Mouse (Mus musculus): ENCODE measurements around the gene Sirt3. TPM values are rescaled to one million over a fixed set of nuclear protein-coding genes. Genes with fewer than 3 reads are reported as not detected.

Gene Sirt3
- polyA plus RNA-seq, 1 experiment from 2014 or later: 24.7 TPM

- Histone ChIP-seq H3K4me2 (no peak overlapping the region), H3K27ac (no peak overlapping the region), H3K9ac (no peak overlapping the region), H3K9me3 (no peaks in the 10 kb centered on the region), H3K36me3 (replicated peaks) (no peaks in the 10 kb centered on the region), H3K4me1 (0 out of 2 replicates have a peak, but pooled peaks cover 2% of the 10 kb centered on the region), H3K4me3 (replicated peaks) (no peak overlapping the region), H3K27me3 (peaks cover 51% of the 10 kb centered on the region)
- 74% methylated on average over 7 of the region's 7 CpGs for WGBS
- no peak for ATAC-seq (ENCODE audit: low FRiP score)
Observed at GRCm38 (mm10) chr7:140843806-140844205, 38.3 kb downstream of the Sirt3 start.

- Histone ChIP-seq H3K27ac (no peak overlapping the region), H3K27me3 (peaks cover 43% of the 10 kb centered on the region), H3K9ac (no peak overlapping the region), H3K36me3 (replicated peaks) (no peaks in the 10 kb centered on the region), H3K4me2 (no peak overlapping the region), H3K4me1 (0 out of 2 replicates have a peak, but pooled peaks cover 2% of the 10 kb centered on the region), H3K4me3 (replicated peaks) (no peak overlapping the region), H3K9me3 (no peaks in the 10 kb centered on the region)
- no peak for ATAC-seq (ENCODE audit: low FRiP score)
- WGBS: 45% methylated on average over 17 of the region's 19 CpGs
Observed at GRCm38 (mm10) chr7:140840750-140841735, 41.1 kb downstream of the Sirt3 start.

DNA sequence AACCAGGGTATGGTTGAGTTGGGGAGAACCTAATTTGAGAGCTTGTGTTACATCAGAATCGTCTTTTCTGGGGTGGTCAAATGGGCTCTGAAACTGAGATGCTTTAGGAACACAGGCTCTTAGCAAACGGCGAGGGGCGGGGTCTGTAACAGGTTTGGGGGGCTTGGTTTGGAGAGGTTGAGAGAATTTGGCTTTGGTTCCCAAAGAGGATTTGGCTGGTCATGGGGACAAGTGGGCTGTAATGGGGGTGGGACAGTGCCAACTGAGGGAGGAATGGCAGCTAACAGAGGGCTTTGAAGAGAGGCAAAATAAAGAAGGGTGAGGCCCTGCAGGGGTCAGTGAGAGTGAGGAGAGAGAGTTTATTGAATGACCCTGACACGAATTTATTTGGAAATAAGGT, 42.6 kb downstream of the Sirt3 start:
- Histone ChIP-seq H3K9me3 (no peaks in the 10 kb centered on the region), H3K9ac (no peak overlapping the region), H3K27me3 (peaks cover 37% of the 10 kb centered on the region), H3K4me3 (replicated peaks) (no peak overlapping the region), H3K36me3 (replicated peaks) (no peaks in the 10 kb centered on the region), H3K4me1 (no peaks in the 10 kb centered on the region), H3K27ac (no peak overlapping the region), H3K4me2 (no peak overlapping the region)
- WGBS: 62% methylated on average over 5 of the region's 5 CpGs
- ATAC-seq (ENCODE audit: low FRiP score): no peak

GRCm38 (mm10) chr7:140836243-140837115, 45.6 kb downstream of the Sirt3 start:
- no peak for ATAC-seq (ENCODE audit: low FRiP score)
- H3K27me3 ChIP-seq: peaks cover 13% of the 10 kb centered on the region
- H3K4me1 ChIP-seq: no peaks in the 10 kb centered on the region
- no peaks in the 10 kb centered on the region for H3K9me3 ChIP-seq
- H3K36me3 ChIP-seq (replicated peaks): no peaks in the 10 kb centered on the region
- H3K9ac ChIP-seq: no peak overlapping the region
- H3K4me2 ChIP-seq: no peak overlapping the region
- no peak overlapping the region for H3K27ac ChIP-seq
- H3K4me3 ChIP-seq (replicated peaks): no peak overlapping the region
- 85% methylated on average over 9 of the region's 9 CpGs for WGBS

- Histone ChIP-seq H3K27me3 (peaks cover 6% of the 10 kb centered on the region), H3K9ac (no peak overlapping the region), H3K4me2 (no peak overlapping the region), H3K4me1 (no peaks in the 10 kb centered on the region), H3K4me3 (replicated peaks) (no peak overlapping the region), H3K27ac (no peak overlapping the region), H3K9me3 (no peaks in the 10 kb centered on the region), H3K36me3 (replicated peaks) (no peaks in the 10 kb centered on the region)
- whole genome bisulfite sequencing: 77% methylated on average over 2 of the region's 2 CpGs
- no peak for ATAC-seq (ENCODE audit: low FRiP score)
Observed at GRCm38 (mm10) chr7:140835758-140836087, 46.4 kb downstream of the Sirt3 start.

GRCm38 (mm10) chr7:140834968-140835757, 46.9 kb downstream of the Sirt3 start, which contains the start of gene Urah:
Gene Urah, plus strand, starts transcription at chr7:140835018.
- no peak for ATAC-seq (ENCODE audit: low FRiP score)
- WGBS: 45% methylated on average over 20 of the region's 20 CpGs
- H3K27me3 ChIP-seq: peaks cover 3% of the 10 kb centered on the region; the same call in 1 of the 2 replicates

DNA sequence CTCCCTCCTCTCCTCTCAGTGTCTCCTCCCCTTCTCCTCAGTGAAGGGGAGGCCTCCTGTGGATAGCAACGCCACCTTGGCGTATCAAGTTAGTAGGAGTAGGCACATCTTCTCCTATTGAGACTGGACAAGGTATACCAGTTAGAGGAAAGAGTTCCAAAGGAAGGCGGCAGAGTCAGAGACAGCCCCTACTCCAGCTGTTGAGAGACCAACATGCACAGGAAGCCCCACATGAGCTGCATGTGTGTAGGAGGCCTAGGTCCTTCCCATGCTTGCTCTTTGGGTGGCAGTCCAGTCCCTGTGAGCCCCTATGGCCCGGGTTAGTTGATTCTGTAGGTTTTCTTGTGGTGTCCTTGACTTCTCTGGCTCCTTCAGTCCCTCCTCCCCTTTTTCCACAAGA, 48.8 kb downstream of the Sirt3 start:
- Histone ChIP-seq H3K4me2 (no peak overlapping the region), H3K27ac (no peak overlapping the region), H3K9ac (no peak overlapping the region), H3K36me3 (replicated peaks) (no peaks in the 10 kb centered on the region), H3K27me3 (peaks cover 3% of the 10 kb centered on the region; the same call in 1 of the 2 replicates), H3K4me3 (replicated peaks) (no peak overlapping the region), H3K4me1 (no peaks in the 10 kb centered on the region), H3K9me3 (no peaks in the 10 kb centered on the region)
- ATAC-seq (ENCODE audit: low FRiP score): no peak
- 83% methylated on average over 4 of the region's 4 CpGs for WGBS

More at GRCm38 (mm10) chr7:140834968-140835757, 46.9 kb downstream of the Sirt3 start, which contains the start of gene Urah:
- Histone ChIP-seq H3K4me2 (no peak within 1 kb of the TSS), H3K4me3 (replicated peaks) (no peak within 1 kb of the TSS), H3K27ac (no peak within 1 kb of the TSS), H3K36me3 (replicated peaks) (no peaks in the 10 kb centered on the region), H3K4me1 (no peaks in the 10 kb centered on the region), H3K9ac (no peak within 1 kb of the TSS), H3K9me3 (no peaks in the 10 kb centered on the region)

GRCm38 (mm10) chr7:140831447-140831846, 50.7 kb downstream of the Sirt3 start:
- no peak overlapping the region for H3K4me3 ChIP-seq (replicated peaks)
- no peak for ATAC-seq (ENCODE audit: low FRiP score)
- H3K36me3 ChIP-seq (replicated peaks): no peaks in the 10 kb centered on the region
- H3K4me1 ChIP-seq: no peaks in the 10 kb centered on the region
- no peak overlapping the region for H3K27ac ChIP-seq
- H3K9me3 ChIP-seq: no peaks in the 10 kb centered on the region
- H3K9ac ChIP-seq: no peak overlapping the region
- peaks cover 10% of the 10 kb centered on the region for H3K27me3 ChIP-seq
- WGBS: 79% methylated on average over 6 of the region's 6 CpGs
- no peak overlapping the region for H3K4me2 ChIP-seq

DNA sequence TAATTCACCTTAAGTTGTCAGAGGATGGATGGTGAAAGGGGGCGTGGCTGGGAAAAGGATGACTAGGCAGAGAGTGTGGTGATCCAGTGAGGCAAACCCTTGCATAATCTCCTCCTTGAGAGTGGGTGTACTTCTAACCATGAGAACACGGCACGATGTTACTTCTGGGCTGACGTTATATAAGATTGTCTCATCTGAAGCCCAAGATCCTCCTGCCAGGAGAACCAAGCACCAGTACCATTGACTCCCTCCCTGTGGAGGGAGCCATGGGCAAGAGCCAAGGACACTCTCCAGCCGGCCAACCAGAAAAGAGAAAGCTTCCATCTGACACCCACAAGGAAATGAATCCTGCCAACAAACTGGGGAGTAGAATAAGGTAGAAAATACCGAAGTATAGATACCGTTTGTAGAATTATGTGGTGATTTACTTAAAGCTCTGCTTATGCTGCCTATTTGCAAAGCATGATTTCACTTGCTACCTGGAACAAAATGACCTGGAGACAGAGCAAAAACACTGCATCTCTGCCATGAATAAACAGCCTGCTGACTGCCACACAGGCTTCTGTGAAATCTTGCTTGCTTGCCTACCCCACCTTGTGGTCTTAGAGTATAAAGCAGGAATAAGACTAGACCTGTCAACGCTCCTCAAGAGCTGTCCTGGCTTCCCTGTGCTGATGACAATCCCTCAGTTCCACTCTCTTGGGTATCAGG, 53.8 kb downstream of the Sirt3 start:
- H3K36me3 ChIP-seq (replicated peaks): no peaks in the 10 kb centered on the region
- WGBS: 47% methylated on average over 8 of the region's 8 CpGs
- H3K27ac ChIP-seq: no peak overlapping the region
- no peak for ATAC-seq (ENCODE audit: low FRiP score)
- no peaks in the 10 kb centered on the region for H3K4me1 ChIP-seq
- H3K4me3 ChIP-seq (replicated peaks): no peak overlapping the region
- peaks cover 10% of the 10 kb centered on the region for H3K27me3 ChIP-seq
- H3K9ac ChIP-seq: no peak overlapping the region
- no peaks in the 10 kb centered on the region for H3K9me3 ChIP-seq
- H3K4me2 ChIP-seq: no peak overlapping the region

DNA sequence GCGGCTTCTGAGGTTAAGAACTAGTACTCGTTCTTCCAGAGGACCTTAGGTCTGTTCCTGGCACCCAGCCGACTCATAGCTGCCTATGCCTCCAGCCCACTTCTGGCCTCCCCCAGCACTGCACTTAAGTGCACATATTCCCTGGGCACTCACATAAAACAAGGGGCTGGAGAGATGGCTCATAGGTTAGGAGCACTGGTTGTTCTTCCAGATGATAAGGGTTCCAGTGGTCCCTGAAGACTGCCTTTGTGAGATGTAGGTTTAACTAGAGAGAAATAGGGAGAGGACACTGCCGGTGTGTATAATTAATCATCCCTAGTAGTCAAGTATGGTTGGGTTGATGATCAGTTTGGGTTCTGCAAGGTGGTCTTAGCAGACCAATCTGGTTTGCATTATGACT, 59.4 kb downstream of the Sirt3 start:
- H3K9ac ChIP-seq: no peak overlapping the region
- H3K36me3 ChIP-seq (replicated peaks): no peaks in the 10 kb centered on the region
- H3K4me2 ChIP-seq: no peak overlapping the region
- no peak overlapping the region for H3K4me3 ChIP-seq (replicated peaks)
- H3K9me3 ChIP-seq: no peaks in the 10 kb centered on the region
- H3K27me3 ChIP-seq: peaks cover 10% of the 10 kb centered on the region
- ATAC-seq (ENCODE audit: low FRiP score): no peak
- WGBS: 92% methylated on average over 4 of the region's 4 CpGs
- peaks cover 4% of the 10 kb centered on the region; the same call in 1 of the 2 replicates for H3K4me1 ChIP-seq
- H3K27ac ChIP-seq: no peak overlapping the region

DNA sequence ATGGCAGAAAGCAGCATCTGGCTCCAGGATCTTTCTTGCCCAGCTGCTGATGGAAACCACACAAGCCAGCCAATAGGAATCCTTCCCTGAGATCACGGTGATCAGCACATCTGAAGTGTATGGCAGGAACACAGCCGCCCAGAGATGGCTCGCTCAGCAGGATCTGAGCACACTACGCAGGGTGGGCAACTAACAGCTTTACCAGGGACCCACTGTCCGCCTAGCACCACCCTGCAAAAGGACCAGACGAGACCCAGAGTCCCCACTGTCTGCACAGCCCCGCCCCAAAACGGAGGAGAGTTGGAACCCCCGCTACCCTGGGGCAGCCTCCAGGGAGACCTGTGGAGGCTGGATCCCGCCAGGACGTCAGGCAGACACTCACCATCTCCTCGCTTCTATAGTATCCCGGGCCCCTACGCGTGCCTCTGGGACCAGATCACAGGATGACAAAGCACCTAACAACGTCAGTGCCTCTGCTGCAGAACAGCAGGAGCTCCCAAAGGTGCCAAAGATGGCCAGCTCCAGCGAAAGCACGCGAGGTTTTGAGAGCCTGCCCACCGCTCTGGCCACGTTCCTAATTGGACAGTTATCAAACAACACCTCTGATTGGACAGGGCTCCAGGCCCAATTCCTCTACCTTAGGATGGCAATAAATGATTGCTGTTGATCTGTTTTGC, 60.3 kb downstream of the Sirt3 start, which contains the start of gene Zfp941:
TSS of gene Zfp941 (minus strand) at position 526 of the 677 bp plus-strand sequence.
- Histone ChIP-seq H3K36me3 (replicated peaks) (no peaks in the 10 kb centered on the region), H3K4me2 (peak within 1 kb of the TSS; percentile 76), H3K4me3 (replicated peaks) (peak within 1 kb of the TSS; percentile 60), H3K4me1 (peaks cover 4% of the 10 kb centered on the region; the same call in 1 of the 2 replicates), H3K27ac (peak within 1 kb of the TSS; percentile 73), H3K9ac (peak within 1 kb of the TSS; percentile 61), H3K27me3 (peaks cover 4% of the 10 kb centered on the region), H3K9me3 (no peaks in the 10 kb centered on the region)
- peak; percentile 93 for ATAC-seq (ENCODE audit: low FRiP score)
- 1% methylated on average over 21 of the region's 21 CpGs for WGBS
